Mouse (Mus musculus) WW6 (cell line): ENCODE data around the gene Dennd2c.
"Not testable (repeated sequence)": the region's sequence is repeated elsewhere in the genome, so short reads cannot be mapped to it uniquely, and the experiment has no call there.

ENCODE experiments used
- DNase-seq: peaks from one replicate; pipeline ENCODE4 v3.0.0-alpha.2; 2013; ENCODE audit warnings: low read depth, low spot score

Dennd2c gene

DNA sequence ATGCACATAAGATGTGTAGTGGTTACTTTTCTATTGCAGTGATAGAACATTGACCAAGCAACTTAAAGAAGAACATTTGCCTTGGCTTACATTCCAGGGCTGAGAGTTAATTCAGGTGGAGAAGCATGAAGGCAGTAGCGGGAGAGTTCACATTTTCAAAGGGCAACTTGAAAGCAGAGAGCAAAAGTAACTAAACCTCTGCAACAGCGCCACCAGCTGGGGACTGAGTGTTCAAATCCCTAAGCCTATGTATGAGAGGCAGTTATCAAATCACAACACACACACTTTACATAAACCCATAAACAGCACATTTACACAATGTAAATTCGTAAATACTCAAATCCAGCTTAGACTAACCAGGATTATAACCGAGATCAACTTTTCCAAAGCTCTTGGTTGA is 67.4 kb downstream of the Dennd2c start:
- DNase-seq: no peak

DNA sequence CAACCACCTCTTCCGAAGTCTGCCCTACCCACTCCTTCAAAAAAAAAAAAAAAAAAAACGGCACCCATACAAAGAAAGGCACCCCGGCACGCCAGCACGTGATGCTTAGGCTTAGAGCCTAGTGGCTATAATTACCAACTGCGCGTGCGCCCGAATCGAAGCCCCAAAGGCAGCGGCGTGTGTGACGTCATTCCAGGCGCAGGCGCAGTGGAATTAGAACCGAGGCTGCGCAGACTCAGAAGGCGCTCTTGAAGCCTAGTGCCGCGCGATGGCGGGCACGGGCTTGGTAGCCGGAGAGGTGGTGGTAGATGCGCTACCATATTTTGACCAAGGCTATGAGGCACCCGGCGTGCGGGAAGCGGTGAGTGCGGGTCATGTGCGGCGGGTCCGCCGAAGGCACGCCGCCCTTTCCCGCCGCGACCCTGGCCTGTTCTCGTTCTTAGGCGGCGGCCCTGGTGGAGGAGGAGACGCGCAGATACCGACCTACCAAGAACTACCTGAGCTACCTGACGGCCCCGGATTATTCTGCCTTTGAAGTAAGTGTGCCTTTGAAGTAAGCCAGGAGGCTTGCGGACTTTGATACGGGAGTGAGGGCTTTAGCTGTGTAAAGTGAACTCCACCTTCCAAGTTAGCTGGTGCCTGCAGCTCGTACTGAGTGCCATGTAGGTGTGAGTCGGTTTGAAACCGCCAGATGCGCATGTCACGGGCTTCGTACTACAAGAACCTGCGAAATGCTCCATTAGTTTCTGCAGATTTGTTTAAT is 69.3 kb downstream of the Dennd2c start, which contains the start of gene Bcas2:
Gene Bcas2, plus strand, starts transcription at position 151 of the 763 bp plus-strand sequence.
- DNase-seq: peak; percentile 95

DNA sequence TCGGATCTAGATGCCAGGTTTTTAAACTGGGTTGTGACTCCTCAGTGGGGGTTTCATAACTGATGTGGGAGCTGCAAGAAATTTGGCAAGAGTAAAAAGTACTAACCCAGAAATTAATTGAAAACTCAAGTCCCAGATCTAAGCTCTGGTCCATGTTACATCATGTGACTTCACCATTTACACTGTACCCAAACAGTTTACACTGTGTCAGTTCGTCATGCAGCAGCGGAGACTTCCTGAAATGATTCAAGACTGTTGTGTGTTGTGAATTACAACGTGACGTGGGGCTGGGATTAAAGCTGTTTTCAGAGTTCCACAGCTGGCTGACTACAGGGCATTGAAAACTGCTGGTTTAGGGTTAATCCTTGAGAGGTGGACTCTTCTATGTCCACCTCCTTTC is 70.2 kb downstream of the Dennd2c start:
- no peak for DNase-seq

DNA sequence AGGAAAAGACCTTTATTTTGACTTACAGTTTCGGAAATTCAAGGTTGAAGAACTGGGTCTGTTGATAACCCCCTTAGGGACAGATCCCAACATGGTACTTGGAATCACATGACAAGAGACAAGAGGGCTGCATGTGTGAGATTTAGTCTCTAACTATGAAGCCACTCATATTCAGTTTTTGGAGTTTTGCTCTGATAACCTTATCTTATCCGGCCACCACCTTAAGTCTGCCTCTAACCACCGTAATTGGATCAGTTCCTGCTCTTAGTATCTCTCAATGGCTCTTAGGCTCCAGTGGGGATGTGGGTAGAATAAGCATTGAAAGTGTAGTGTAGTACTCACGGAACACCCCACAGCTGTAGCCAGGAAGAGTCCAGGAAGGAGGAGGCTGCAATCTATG is 74.3 kb downstream of the Dennd2c start:
- DNase-seq: no peak

DNA sequence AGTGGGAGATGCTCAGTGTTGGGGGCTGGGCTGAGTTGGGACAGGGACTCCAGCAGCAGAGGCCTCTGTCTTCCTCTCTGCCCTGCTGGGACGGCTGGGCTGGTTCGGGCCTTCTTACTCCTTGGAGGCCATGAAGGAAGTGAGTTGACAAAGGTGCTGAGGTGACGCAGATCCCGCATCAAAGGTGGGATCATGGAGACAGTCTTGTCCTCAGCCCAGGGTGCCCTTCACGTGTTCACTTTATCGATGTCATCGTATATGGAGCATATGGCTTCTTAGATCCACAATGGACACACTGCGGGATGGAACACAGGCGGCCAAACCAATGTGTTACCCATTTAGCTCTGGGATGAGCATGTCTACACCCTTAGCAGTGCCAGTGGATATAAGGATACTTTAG is 77.1 kb downstream of the Dennd2c start:
- no peak for DNase-seq

DNA sequence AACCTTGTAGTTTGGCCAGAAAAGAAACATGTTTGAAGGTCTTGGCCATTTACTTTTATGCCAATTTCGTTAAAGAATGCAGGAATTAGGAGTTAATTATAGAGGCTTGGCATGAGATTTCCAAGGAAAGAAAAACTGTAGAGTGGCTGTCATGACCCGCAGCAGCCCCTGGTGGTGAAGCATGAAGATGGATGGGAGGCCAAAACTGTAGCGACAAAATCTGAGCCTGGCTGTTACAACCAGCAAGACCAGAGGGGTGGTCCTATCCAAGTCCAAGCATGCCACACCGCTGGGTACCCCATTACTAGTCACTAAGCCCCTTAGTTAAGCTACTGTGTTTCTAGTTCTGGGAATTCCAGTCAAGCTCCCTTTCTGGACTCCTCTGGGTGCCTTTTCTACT is 78.8 kb downstream of the Dennd2c start:
- DNase-seq: no peak

DNA sequence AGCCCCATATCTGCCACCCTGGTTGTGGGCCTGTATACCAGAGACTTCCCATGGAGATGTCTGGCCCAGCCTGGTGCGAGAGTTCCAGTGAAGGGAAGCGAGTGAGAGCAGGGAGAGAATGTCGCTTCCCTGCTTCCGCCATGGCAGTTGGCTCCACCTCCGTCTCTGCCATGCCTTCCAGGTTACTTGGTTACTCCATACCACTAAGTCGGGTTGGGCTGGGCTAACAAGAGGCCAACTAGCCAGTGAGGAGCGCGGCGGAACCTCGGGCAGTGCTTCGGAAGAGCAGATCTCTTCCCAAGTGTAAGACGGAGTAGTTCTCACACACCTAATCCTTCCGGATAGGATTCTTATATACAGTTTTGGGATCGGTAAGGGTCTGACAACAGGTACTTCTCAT is 80.4 kb downstream of the Dennd2c start:
- no peak for DNase-seq

DNA sequence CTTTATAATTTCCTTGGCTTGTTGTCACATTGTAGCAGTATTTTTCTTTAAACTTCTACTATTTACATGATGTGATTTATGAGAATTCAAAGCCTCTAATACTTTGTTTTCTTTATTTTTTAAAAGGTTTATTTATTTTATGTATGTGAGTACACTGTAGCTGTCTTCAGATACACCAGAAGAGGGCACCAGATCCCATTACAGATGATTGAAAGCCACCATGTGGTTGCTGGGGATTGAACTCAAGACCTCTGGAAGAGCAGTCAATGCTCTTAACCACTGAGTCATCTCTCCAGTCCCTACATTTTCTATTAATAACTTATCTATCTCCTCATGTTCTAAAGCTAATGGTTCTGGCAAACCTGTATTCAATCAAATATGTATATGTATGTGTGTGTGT is 82.1 kb downstream of the Dennd2c start:
- DNase-seq: not testable (repeated sequence)

DNA sequence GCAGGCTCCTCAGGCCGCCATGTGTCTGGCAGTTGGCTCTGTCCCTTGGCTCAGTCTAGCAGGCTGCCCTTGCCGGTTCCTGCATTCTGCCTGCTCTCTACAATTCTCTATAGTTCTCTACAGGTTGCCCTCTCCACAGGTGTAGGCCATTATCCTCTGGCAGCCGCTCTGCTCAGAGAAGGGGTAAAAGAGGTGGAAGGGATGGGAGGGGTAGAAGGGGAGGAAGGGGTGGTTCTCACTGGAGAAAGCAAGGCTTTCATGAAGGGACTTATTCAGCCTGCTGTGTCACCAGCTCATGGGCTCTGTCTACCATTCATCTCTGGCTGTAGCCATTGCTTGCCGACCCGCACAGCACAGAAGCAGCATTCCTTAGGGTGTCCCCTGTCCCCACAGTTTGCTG is 86.0 kb downstream of the Dennd2c start:
- DNase-seq: no peak

DNA sequence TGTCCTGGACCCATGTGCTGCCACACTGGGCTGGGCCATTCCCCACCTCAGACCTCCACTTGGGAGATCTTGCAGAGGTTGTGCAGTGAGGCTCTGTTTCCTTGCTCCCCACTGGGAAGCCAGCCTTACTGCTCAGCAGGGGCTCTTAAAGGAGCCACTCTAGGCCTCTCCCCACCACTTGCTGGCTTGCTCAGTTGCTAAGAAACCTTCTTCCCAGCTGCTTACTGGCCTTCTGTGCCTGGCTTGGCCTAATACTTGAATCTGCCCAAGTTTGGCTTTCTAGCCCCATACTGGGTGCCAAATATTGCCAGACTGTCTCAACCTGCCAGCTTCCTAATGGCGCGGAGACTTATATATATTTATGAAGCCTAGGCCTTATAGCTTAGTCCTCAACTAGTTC is 86.5 kb downstream of the Dennd2c start:
- DNase-seq: no peak

DNA sequence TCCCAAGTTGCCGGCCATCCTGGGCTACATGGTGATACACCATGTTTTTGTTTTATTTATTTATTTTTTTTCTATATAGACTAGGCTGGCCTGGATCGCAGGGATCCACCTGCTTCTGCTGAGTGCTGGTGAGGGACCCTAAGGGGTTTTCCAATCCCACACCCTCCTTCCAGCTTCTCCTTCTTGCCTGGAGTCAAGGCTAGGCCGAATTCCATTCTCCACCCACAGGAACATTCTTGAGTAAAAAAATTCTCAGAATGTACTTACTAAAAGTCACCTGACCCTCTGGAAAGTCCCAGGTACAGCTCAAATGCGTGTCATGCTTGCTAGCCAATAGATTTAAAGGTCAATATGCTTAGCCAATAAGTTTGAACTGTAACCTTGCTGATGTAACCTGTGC is 89.8 kb downstream of the Dennd2c start:
- DNase-seq: no peak

DNA sequence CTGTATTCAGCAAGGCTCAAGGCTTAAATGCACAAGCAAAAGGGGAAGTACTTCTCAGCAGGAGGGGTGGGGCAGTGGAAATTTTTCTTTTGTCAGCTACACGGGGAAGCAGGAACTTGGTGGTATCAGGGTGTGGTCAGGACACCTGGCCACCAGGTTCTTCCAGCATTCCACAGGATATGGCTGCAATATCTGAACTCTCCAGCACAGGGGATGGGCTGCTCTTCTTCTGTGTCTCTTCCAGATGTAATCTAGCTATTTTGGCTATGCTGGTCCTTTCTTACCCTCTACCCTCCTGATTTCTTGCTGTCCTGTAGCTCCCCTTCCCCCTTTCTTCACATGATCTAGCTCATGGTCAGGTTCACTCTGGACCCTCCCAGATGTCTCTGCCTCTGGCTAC is 90.8 kb downstream of the Dennd2c start:
- DNase-seq: no peak

DNA sequence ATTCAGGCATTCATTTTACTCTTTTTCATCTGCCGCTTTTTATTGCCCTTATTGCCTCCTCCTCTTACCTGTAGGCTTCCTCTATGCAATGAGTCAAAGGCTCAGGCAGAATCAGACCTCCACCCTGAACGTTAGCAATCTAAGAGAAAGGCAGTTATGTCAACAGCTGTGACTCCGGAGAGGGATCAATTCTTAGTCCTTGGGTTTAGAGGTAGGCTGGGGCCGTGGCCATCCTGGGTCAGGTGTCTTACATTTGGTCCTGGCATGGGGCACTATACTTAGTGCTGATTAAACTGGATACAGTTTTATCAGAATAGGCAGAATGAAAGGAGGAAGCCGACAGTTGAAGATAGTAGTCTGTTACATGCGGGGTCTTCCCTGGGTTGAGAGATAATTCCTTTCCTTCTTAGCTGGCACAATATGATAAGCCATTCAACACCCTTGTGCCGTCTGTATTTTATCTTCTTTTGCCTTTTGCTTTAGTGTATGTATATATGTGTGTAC is 94.0 kb downstream of the Dennd2c start:
- no peak for DNase-seq

DNA sequence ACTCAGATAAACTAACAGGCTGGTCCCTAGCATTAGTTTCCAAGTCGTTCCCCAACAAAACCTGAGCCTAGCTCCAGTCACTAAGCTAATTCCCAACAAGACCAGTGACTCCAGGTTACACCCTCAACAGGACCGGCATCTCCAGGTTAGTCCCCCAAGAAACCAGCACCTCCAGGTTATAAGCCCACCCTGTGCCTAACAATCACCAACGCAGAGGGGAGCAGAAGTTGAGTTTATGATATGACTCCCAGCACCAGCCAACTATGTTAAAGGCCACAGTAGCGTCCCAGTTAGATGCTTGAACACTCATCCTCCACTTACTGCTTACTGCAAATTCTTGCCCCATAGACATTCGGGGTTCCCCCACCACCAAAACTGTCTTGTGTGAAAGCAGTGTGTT is 97.0 kb downstream of the Dennd2c start:
- DNase-seq: no peak

DNA sequence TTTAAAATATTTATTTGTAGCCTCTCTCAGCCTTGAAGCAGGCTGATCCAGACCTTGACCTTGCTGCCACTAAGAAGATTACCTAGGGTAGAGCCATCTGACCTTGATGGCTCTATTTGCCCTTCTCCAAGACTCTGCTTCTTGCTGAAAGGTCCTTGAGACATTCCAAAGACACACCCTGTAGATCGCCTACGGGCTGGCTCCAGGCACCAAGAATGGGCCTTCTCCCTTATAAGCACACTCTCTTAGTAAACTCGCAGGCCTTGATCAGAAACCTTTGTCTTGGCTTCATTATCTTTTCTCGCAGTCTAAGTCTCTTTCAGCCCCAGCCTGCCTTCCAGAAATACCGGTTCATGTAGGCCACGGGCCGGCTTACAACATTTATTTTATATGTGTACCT is 98.7 kb downstream of the Dennd2c start:
- DNase-seq: not testable (repeated sequence)

DNA sequence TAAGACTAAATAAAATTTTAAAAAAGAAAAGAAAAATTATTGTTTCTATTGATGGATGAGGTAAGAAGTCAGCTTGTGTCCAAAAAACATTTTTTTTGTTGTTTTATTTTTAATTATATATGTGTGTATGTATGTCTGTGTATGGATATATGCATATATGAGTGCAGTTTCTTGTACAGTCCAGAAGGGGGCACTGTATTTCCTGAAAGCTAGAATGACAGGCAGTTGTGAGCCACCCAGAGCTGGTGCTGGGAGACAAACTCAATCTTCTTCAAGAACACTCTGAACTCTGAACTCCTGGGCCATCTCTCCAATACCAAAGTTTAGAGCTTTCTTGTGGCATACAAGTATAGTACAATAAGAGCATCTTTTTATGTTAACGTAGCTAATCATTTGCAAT is 101.2 kb downstream of the Dennd2c start:
- no peak for DNase-seq

DNA sequence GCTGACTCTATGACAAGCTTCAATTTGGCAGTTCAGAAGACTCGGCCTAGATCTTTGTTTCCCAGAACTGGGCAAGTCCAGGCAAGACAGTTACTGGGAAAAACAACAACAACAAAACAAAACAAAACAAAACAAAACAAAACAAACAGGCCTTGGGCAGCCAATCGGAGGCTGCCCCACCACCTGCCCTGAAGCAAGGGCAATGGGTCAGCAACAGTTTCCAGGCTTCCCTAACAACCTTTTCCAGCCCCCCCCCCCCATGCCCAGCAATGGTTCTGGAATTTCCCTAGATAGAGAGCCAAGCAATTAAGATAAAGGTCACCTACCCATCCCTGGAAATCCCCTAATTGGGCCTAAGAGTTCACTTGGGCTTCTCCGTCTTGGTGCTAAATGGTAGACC is 102.0 kb downstream of the Dennd2c start:
- DNase-seq: no peak

DNA sequence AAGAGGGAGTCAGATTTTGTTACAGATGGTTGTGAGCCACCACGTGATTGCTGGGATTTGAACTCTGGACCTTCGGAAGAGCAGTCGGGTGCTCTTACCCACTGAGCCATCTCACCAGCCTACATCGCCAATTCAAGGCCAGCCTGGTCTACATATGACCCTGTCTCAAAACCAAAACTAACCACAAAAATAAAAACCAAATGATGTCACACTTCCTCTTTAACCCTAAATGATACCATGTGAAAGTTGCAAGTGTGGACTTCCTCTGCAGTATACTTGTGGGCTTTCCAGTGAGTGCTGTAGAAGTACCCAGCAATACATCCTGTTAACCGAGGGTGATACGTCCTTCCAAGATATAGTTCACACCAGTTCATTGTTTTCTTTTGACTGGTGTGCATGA is 104.0 kb downstream of the Dennd2c start:
- no peak for DNase-seq

DNA sequence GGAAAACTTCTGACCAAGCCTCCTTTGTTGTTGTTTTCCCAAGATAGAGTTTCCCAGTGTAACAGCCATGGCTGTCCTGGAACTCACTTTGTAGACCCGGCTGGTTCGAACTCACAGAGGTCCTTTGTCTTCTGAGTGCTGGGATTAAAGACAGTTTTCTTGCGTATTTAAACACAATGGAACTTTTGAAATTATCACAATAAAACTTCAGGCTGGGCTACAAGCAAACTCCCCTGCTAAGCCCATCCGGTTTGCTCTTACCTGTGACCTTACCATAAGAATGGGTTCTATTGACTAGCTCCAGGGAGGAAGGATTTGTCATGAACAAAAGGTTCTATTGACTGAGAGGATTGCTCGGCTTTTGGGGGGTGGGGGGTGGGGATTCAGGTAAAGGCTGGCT is 105.3 kb downstream of the Dennd2c start:
- DNase-seq: peak; percentile 88

DNA sequence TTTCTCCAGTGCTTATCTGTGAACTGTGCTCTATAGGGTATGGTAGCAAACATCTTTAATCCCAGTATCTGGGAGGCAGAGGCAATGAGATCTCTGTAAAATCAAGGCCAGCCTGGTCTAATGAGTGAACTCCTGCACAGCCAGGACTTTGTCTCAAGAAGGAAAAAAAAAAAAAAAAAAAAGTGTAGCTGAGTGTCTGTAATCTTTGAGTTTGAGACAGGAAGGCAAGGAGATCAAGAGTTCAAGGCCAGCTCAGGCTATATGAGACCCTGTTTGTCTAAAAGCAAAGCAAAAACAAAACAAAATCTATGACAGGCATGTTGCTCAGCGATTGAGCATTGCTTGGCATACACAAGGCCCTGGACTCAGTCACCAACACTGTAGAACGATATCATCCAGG is 105.8 kb downstream of the Dennd2c start:
- no peak for DNase-seq

DNA sequence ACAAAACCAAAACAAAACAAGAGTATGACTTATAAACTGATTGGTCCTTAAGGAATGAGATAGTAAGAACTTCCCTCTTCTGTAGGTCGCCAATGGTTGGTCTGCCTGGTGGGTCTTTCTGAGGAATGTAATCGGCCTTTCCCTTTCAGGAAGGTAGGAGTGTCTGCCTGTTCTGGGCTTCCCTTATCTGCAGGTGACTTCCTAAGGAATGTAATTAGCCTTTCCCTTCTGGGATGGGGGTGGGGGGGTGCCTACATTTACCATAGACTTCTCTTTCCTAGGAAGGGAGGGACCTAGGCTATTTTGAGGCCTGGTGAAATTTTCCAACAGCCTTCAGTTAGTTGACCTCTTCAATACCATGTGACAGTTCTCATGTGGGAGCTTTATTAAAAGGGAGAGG is 108.7 kb downstream of the Dennd2c start:
- no peak for DNase-seq

DNA sequence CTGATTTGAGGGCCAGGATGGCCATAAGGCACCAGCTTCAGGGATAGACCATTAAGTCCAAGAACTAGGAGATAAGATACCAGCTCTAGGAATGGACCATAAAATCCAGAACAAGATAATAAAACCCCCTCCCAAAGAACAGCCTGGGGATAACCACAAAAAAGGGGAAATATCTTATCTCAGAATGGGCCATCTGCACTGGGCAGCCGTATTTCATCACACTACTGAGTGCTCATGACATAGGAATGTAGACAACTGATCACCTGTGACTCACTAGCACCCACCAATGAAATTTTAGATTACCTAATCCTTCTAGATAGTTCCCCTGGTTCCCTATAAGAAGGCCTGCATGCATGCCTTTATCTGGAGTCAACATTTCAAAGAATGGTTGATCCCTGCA is 109.7 kb downstream of the Dennd2c start:
- no peak for DNase-seq

DNA sequence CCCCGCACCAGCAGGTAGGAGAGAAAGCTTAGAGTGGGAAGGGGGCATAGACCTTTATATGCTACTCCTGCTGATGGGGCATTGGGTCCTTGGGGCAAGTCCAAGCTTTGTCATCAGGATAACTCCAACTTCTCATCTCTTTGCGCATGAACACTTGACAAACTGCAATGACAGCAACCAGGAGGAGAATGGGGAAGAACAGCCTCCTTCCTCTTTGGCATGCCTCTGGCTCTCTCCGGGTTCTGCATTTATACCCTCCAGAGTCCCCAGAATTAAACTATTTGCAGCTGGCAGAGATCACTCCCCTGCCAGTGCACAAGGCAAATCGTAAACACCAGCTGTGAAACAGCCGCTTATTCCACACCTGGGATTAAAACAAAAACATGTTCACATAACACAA is 111.1 kb downstream of the Dennd2c start:
- DNase-seq: no peak
